Mouse (Mus musculus) adrenal gland, adult 8-10 months (tissue): ENCODE data around the gene Glt6d1. TPM values are rescaled to one million over a fixed set of nuclear protein-coding genes. Genes with fewer than 3 reads are reported as not detected.
"Not testable (repeated sequence)": the region's sequence is repeated elsewhere in the genome, so short reads cannot be mapped to it uniquely, and the experiment has no call there.

ENCODE experiments used
- DNase-seq: peaks from one replicate; pipeline ENCODE4 v3.0.0; 2022
- total RNA-seq, 4 experiments: library from RNA; stranded (reverse); gene quantifications; 2 replicates each; pipeline ENCODE4 v1.2.4; 2022

The Glt6d1 gene
- not detected for total RNA-seq

DNA sequence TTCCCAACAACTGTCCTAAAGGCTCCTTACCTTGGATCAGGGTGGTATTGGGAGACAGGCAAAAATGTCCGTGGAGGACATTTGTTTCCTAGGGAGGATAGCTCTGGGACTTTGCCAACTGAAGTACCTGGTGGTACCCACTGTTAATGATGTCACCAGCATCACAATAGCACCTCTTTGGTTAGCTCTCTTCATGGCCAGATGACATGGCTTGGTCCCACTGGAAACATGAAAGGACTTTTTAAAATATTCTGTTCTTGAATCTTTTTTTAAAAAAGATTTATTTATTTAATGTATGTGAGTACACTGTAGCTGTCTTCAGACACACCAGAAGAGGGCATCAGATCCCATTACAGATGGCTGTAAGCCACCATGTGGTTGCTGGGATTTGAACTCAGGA lies at the start of gene Glt6d1:
Glt6d1 (minus strand) TSS at position 101 of the 400 bp plus-strand sequence.
- not testable (repeated sequence) for DNase-seq

DNA sequence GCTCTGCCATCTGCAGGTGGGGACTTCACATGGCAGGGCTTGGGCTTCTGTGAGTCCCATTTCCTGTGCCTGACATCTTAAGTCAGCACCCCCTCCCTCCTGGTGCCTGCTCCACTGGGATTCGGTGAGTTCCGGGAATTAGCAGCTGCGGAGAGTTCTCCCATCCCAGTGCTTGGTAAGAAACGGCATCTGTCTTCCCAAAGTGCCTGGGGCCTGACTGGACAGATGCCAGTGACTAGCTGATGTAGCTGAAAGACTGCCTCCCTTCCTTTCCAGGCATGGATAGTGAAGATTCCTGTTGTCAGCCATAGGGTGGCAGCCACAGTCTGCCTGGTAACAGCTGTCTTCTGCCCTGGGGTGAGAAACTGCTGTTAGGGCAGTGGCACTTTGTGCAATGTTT lies 49.8 kb upstream of the Glt6d1 start:
- no peak for DNase-seq

DNA sequence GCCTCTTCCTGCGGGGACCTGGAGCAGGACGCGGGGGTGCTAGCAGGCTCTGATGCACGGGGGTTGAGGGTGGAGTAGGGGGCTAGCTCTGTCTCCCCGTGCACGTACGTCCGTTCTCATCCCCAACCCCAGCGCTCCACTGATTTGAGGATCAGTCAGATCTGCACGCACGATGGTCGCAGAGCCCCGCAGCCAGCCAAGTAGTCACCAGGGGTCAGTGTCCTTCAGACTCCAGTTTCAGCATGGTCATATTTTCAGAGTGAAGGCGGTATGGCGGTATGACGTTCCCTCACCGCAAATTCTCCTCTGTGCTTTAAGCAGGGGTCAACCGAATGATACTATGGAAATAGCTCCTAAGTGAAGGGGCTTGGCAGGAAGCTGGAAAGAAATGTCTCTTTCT lies 48.6 kb upstream of the Glt6d1 start:
- DNase-seq, result no peak

DNA sequence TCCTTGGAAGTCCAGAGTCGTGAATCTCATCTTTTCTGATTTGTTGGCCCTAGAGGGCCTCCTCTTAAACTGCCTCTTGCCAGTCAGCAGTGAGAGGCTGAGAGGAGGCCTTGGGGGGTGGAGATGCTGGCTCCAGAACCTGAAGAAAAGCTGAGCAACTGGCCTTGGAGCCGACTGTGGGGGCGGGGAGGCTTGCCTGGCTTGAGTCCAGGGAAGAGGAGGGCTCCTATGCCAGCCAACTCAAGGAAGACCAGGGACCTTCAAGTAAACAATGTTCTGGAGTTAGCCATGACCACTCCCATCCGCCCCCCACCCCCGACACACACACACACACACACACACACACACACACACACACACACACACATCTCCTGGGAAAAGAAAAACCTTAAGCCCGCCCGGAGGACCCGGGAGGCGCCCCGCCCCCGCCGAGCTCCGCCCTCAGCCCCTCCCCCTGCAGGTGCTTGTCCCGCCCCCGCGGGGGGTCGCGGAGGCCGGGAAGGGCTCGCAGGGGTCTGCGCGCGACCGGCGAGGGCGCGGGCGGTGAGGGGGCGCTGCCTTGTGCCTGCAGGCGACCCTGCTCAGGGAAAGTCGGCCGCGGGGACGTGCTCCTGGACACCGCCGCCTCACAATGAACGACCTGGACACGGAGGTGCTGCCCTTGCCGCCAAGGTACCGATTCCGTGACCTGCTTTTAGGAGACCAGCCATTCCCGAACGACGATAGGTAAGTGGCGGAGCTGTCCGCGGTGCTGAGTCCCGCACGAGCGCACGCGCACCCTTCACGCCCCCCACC lies 47.9 kb upstream of the Glt6d1 start, which contains the start of gene Kcnt1:
Kcnt1 (plus strand) TSS at position 398 of the 795 bp plus-strand sequence.
- DNase-seq, result no peak

DNA sequence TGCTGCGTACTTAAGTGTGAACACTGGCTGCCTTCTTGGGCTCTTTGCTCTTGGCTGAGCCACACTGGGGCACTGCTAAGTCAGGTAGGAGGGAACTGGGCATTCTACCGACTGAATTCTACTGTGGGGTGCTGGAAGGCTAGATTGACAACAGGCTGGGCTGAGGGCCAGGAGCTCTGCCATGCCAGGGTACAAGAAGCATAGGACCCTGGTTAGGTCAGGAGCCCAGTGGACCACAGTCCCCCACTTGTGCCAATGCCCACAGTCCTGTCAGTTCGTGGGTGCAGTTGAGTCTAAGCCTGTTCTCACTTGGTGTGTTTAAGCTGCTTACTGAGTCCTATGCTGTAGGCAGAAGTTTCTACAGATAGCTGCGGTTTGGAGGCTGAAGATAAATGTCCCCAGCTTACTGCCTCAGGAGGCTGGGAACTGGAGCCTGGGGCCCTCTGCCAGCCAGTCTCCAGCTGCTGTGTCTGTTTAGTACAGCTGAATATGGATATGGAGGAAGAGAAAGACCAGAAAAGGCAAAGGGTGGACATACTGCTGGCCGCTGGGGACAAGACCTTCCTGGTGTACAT lies 47.1 kb upstream of the Glt6d1 start:
- no peak for DNase-seq

DNA sequence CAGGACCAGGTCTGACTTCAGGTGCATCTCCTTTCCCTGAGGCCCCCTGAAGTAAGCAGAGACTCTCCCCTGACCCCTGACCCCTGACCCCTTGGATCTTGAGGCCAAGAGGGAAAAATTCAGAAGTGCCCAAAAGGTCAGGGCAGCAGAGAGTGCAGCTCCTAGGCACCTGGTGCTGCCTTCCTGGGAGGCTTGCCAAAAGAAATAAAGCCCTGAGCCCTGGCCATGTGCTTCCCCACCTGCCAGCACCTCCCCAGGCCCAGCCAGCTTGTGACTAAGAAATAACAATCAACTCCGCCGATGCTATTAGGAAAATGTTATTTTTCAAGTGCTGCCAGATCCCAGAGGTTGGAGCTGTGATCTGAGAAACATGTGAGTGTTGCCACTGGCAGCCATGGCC lies 46.4 kb upstream of the Glt6d1 start:
- no peak for DNase-seq

DNA sequence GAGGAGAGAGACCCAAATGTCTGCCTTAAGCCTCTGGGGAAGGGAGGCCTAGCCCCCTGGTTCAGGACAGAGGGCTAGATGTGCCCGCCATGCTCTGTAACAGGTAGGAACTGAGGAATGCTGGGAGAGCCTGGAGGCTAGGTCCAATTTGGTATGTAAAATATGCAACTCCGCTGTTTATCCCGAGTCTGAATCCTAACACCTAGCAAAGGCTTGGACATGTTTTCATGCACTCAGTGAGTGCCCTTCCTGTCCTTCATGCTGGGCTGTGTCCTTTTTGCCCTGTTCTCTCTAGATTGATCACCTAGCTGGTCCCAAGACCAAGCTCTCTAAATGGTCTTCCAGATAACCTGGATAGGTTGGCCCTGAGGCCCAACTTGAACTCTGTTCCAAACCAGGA lies 44.2 kb upstream of the Glt6d1 start:
- no peak for DNase-seq

DNA sequence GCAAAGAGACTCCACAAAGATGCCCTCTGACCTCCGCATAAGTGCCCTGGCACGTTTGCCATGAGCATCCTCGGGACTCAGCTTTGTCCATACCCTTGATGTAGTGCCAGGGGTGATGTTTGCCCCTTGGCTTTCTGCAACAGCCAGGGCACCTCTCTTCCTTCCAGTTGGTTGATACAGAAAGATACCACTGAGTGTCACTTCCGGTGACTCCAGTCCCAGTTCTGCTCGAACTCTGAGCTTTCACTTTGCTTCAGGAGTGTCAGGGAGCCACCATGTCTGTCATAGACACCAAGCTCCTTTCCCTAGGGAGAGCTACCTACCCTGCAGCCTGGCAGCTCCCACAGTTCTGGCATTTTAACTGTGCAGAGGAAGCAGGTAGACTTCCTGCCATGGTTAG lies 38.4 kb upstream of the Glt6d1 start:
- DNase-seq, result no peak

DNA sequence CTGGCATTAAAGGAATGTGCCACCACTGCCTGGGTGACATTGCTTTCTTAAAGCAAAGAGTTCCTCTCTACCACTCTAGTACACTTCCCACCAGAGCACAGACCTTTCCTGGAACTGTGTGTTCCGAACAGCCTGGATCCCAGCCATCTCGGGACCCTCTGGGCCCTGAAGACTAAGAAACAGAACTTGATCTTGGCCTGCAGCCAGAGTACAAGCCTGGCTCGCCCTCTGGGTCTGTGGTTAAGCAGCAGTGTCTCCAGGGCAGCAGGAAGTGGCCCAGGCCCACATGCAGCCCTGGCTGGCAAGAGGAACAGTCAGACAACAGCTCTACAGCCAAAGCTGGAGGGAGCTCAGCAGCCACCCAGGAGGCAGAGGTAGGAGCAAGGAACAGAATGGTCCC lies 37.0 kb upstream of the Glt6d1 start:
- DNase-seq, result no peak

DNA sequence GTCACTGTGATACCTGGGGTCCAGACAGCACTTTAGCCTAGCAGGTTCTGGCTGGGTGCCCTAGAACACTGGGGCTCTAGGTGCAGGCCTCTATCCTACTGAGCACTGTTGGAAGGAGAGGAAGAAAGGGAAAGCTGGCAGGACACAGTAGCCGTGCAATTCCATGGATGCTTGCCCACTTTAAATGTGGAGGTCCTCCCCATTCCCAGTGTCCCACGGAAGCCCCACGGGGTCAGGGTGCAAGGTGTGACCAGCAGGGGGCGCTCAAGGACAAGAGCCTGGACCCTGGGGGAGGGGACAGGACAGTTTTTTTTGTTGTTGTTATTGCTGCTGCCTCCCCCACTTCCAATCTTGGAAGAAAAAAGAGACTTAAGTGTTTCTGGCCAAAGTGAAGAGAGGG lies 34.7 kb upstream of the Glt6d1 start:
- DNase-seq, result no peak

DNA sequence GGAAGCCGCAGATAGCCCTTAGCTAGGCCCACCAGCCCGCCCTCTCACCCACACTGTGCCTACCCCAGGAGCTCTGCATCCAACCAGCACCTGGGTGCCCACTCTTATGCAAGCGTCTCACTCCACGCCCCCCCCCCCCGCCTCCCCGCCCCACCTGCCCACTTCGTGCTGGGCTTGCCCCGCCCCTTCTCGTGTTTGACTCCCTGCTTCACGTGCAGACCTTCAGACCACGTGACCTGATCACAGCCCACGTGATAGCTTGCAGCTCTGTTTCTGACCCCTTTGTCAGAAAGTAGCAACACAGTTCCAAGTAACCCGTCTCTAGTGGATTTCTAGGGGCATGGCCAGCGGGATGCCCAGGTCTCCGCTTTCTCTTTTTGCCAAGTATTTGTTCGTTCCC lies 31.6 kb upstream of the Glt6d1 start, which contains the start of gene Sohlh1:
Sohlh1 (minus strand) TSS at position 23 of the 400 bp plus-strand sequence.
- DNase-seq, result no peak

DNA sequence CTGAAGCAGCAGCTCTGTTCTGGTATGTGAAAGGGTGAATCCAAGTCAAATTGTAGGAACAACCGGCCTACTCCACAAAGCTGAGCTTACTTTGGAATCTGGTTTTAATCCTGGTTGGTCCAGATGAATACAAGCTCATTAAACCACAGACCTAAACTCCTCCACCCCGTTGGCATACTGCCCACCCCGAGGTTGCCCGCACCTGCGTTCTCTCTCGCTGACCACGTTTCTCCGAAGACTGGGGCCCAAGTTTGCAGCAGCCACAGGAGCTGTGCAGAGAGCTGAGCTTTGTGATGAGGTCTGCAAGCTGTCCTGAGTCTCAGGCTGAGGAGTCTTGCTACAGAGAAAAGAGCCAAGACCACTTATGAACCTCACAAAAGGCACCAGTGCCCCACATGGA lies 30.9 kb upstream of the Glt6d1 start:
- no peak for DNase-seq

DNA sequence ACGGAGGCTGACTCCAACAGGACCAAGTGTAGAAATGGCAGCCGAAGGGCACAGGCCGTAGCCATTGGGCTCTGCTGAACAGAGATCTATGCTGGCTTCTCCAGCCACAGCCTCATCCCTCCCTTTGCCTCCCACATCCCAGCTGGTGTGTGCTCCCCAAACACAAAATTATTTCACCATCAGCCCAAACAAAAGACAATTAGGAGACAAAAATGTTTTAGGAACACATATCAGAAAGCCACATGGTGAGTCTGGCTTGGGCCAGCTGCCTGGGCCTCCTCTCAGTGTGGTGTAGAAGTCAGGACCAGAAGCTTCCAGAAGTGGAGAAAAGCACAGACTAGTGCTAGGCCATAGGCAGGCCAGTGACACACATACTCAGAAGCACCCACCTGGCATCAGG lies 28.4 kb upstream of the Glt6d1 start:
- no peak for DNase-seq

DNA sequence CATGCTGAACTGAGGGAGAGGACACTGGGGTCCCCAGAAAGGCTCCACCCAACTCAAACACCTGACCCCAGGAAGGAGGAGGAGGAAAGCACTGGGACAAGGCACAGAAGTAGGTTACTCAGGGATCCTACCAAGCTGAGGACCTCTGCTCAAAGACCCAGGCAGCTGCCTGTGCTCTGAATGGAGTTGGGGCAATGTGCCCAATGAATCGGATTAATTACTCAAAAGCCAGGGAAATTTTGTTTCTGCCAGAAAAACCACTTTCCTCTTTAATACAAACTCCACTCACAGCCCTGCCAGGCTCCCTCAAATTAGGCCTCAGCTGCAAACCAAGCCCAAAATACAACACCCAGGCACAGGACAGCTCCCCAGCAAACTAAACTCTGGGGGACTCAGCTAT lies 27.1 kb upstream of the Glt6d1 start:
- DNase-seq, result no peak

DNA sequence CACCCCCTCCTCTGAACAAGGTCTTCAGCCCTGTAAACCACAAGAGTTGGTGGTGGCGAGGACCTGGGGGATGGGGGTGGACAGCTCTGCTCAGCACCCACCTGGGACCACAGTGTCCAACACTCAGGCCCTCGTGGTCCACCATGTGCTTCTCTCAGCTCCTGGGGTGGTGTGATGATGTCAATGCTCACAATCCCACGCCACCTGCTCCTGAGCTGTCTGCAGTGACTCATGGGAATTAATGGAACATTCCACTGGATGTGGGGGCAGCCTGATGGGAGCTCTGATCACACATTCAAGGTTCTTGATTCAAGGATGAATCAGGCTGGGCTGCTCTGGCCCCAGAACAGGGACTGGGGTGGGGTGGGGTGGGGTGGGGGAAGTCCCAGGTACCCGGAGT lies 26.5 kb upstream of the Glt6d1 start:
- no peak for DNase-seq

DNA sequence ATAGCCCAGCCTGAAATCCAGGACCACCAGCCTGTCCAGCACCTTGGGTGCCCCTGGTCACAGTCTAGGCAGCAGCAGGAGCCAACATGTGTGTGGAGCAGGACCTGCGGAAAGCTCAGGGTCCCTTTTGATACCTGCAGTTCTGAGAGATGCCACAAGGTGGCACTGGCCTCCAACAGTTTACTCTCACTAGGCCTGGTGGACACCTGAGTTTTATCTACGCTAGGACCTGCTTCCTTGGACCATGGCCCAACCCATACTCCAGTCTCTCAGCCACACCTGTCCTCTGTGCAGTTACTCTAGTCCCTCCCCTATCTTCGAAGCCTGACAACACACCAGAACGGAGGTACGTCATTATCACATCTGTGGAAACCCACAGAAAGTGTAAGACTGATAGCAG lies 20.6 kb upstream of the Glt6d1 start:
- peak; percentile 57 for DNase-seq

DNA sequence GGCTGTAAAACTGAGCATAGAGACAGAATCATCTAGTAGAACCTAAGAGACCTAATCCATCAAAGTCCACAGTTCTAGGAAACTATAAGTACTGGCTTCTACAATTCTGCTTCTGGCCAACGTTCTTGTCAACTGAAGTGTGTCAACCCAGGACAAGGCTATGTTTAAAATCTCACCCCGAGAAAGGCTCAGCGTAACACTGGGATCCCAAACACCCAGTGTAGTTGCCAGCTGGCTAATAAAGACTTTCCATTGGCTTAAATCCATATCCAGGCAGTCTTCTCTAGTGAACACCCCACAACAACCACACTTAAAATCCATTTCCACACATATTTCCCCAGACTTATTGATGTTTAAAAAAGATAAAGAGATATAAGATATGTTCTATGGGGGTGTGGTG lies 15.1 kb upstream of the Glt6d1 start:
- no peak for DNase-seq

DNA sequence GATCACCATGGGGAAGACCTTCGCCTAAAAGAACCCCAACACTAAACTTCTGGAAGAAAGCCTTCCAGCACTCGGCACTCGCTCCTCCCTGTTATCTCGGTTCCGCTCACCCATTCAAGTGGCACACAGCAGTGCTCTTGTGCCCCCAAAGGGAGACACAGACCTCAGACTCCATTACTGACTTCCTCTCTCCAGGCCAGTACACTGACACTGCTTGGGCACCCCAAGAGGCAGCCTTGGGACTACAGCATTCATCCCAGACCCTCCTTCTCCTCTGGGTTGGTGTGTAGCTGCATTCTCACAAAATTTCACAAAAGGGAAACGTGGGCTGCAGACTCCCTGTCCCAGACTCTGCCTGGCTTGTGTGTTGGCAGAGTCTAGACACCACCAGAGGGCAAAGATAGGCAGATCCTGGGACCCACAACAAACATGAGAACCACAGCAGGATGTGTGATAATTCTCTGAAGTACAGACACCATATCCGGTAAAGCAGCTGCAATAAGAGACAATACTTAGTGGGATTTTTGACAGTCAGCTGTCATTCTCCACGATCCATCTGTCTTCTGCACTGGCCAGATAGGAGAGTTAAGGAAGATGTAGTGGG lies 12.8 kb upstream of the Glt6d1 start:
- no peak for DNase-seq

DNA sequence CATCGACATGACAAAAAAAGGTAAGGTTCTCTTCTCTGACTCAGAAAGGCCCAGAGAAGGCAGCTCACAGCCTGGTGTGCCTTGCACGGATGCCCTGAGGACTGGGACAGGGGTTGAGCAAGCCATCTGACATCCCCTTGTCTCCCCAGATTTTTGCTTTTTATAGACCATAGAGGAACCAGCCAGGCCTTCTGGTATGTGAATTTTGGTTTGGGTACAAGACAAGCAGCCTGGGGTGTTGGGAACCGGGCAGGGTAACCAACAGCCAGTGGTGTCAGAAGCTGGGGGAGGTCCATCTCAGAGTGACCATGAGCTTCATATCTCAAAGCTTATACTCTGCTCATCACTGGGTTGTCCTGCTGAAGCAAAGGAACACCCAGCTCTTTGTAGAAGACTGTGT lies 9.1 kb upstream of the Glt6d1 start:
- DNase-seq, result no peak

DNA sequence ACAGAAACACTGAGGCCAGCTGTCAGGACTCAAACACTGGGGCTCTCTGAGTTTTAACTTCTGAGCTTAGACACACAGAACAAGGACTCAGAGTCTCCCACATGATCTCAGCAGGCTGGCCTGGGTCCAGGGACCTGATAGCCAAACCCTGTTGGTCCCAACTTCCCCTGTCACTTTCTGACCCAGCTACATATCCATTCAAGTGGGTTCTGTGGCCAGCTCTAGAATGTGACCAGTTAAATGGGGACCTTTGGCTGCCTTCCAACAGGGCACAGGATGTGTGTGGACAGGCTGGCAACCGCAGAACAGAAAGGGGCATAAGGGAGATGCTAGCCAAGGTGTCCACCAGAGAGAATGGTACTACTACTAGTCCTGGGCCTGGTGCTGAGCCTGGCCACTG lies 7.2 kb upstream of the Glt6d1 start, which contains the start of gene Lcn9:
Lcn9 (plus strand) TSS at position 348 of the 400 bp plus-strand sequence.
- DNase-seq, result no peak

DNA sequence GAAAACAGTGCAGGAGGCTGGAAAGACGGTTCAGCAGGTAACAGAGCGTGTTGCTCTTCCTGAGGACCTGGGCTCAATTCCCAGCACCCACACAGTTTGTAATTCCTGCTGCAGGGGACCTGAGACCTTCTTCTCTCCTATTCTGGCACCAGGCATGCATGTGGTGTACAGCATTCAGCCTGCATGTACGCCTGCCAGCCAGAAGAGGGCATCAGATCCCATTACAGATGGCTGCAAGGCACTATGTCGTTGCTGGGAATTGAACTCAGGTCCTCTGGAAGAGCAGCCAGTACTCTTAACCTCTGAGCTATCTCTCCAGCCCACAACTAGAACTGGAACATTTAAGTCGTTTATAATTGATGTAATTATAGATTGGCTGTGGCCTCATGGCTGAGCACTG lies 2.3 kb downstream of the Glt6d1 start:
- no peak for DNase-seq

DNA sequence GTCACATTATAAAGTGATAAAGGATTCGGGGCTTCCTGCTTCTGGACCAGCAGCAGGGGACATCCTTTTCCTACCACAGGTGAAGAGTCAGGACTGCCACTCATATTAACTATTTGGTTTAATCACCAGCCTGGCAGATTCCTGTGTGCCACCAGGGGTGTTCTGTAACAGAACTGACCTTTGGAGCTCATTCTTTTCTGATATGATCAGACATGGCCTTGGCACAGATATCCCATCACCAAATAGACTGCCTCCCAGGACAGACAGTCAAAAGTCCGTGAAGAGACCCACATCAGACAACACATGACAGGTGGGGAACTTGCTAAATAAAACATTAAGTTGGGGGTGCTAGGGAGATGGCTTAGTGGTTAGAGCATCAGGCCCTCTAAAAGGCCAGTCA lies 3.9 kb downstream of the Glt6d1 start:
- peak; percentile 12 for DNase-seq

DNA sequence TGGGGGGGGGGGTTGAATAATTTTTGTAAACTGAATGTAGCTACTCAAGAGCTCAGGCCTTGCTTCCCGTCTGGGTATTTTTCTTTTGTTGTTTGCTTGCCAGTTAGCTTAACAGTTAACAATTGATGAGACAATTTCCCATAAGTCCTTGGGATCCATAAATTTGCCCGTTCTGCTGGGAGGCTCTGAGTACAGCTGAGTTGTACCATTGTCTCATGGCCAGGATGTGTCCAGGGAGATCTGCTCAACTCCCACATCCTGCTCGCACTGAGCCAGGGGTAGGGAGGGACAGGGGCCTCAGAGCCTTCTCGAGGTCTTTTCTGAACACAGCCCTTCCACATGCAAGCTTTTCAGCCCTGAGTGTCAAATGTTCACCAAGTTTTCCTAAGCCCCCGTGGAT lies 17.6 kb downstream of the Glt6d1 start:
- DNase-seq, result no peak

DNA sequence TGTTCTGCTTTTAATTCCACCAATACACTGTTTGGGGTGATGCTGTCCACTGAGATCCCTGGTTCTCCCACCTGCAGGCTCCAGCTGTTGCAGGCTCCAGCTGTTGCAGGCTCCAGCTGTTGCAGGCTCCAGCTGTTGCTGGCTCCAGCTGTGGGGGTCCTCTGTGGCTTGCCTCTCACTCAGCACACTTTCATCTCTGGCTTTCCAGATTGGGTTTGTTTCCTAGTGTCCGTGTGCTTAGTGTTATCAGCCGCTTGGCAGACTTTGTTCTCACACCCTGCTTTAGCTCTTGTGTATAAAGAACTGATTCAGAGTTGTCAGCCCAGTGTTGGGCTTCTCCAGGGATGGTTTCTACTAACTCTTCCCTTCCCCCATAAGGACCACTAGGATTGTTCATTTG lies 18.0 kb downstream of the Glt6d1 start:
- no peak for DNase-seq
